Mouse (Mus musculus) gastrocnemius, postnatal 10 days (tissue): ENCODE data around the gene Olfr1166. TPM values are rescaled to one million over a fixed set of nuclear protein-coding genes. Genes with fewer than 3 reads are reported as not detected.
"Not testable (repeated sequence)": the region's sequence is repeated elsewhere in the genome, so short reads cannot be mapped to it uniquely, and the experiment has no call there.

ENCODE experiments used
- DNase-seq: peaks from one replicate; pipeline ENCODE4 v3.0.0; 2021; ENCODE audit warnings: mixed read lengths
- long read RNA-seq, 2 experiments: library from polyadenylated mRNA; stranded (forward); transcript quantifications; one replicate each; pipeline ENCODE4 v2.0.0; 2021
- total RNA-seq, 2 experiments: library from RNA; stranded (reverse); gene quantifications; 2 replicates each; pipeline ENCODE4 v1.2.3; 2021

The Olfr1166 gene
- total RNA-seq = not detected
- long read RNA-seq, experiment 1 = 0 reads
- long read RNA-seq, experiment 2 = 0 reads

GRCm38 (mm10) chr2:88128172-88128571 is at the start of gene Olfr1166:
Gene Olfr1166, minus strand, starts transcription at chr2:88128272.
- DNase-seq = no peak

DNA sequence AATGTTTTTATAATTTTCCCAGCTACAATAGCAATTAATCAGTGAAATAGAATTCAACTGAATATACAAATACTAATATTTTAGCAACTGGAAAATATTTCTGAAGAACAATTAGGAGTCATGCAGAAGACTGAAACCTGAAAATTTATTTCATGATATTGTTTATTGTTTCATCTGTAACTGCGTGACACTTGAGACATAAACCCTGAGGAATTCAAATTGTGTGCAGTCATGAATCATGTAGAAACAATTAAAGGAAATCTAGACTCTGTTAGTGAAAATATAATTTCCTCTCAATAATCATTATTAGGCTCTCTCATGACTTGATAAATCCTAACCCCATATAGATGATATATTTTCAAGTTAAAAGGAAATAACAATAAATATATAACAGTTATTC is 27.0 kb upstream of the Olfr1166 start, which contains the start of gene Olfr1167:
Gene Olfr1167 (minus strand): TSS at position 101 of the 400 bp plus-strand sequence.
- not testable (repeated sequence) for DNase-seq

GRCm38 (mm10) chr2:88093866-88094265 is 34.2 kb downstream of the Olfr1166 start, which contains the start of gene Olfr1164:
Gene Olfr1164, minus strand, starts transcription at chr2:88093966.
- DNase-seq = no peak

Other genes starting within 250 kb of the Olfr1166 start
- gene Olfr1153, start 233.3 kb downstream of the Olfr1166 start, total RNA-seq = not detected
- not detected for gene Olfr1154, start 223.1 kb downstream of the Olfr1166 start, total RNA-seq
- gene Olfr1155, start 183.1 kb downstream of the Olfr1166 start, total RNA-seq = not detected
- gene Olfr1156, start 175.2 kb downstream of the Olfr1166 start, total RNA-seq = not detected
- gene Olfr1157, start 160.0 kb downstream of the Olfr1166 start, total RNA-seq = not detected
- gene Olfr74, start 153.6 kb downstream of the Olfr1166 start, total RNA-seq = not detected
- gene Olfr1158, start 138.2 kb downstream of the Olfr1166 start, total RNA-seq = not detected
- not detected for gene Olfr1160, start 120.0 kb downstream of the Olfr1166 start, total RNA-seq
- gene Olfr1161, start 105.5 kb downstream of the Olfr1166 start, total RNA-seq = not detected
- gene Olfr73, start 90.6 kb downstream of the Olfr1166 start, total RNA-seq = not detected
- not detected for gene Olfr1162, start 77.1 kb downstream of the Olfr1166 start, total RNA-seq
- gene Olfr1163, start 56.4 kb downstream of the Olfr1166 start, total RNA-seq = not detected
- gene Olfr1164, start 34.3 kb downstream of the Olfr1166 start, total RNA-seq = not detected
- not detected for gene Olfr1167, start 26.9 kb upstream of the Olfr1166 start, total RNA-seq
- not detected for gene Olfr1168, start 53.6 kb upstream of the Olfr1166 start, total RNA-seq
- not detected for gene Olfr1170, start 100.1 kb upstream of the Olfr1166 start, total RNA-seq
- not detected for gene Olfr1173, start 151.6 kb upstream of the Olfr1166 start, total RNA-seq
- gene Olfr1174-ps, start 186.9 kb upstream of the Olfr1166 start, total RNA-seq = not detected
- gene Olfr1175-ps, start 198.9 kb upstream of the Olfr1166 start, total RNA-seq = not detected
- not detected for gene Olfr1176, start 208.4 kb upstream of the Olfr1166 start, total RNA-seq
- gene Olfr1177-ps, start 218.2 kb upstream of the Olfr1166 start, total RNA-seq = not detected